Mouse (Mus musculus): ENCODE measurements around the gene Taar8a.
"Not testable (repeated sequence)": the region's sequence is repeated elsewhere in the genome, so short reads cannot be mapped to it uniquely, and the experiment has no call there.

Gene Taar8a

GRCm38 (mm10) chr10:24076200-24076599, at the start of gene Taar8a:
TSS of gene Taar8a (plus strand) at chr10:24076500.
- not testable (repeated sequence) for DNase-seq (ENCODE audit: low read depth, low spot score)

- DNase-seq (ENCODE audit: low read depth, low spot score): no peak
These were observed 49.4 kb upstream of the Taar8a start, which contains the start of gene Taar7d for GRCm38 (mm10) chr10:24026922-24027321. TSS of gene Taar7d (plus strand) at chr10:24027222.

- DNase-seq (ENCODE audit: low read depth, low spot score): no peak
These were observed 45.0 kb upstream of the Taar8a start for GRCm38 (mm10) chr10:24031347-24031746.

- no peak for DNase-seq (ENCODE audit: low read depth, low spot score)
These were observed 39.0 kb upstream of the Taar8a start, which contains the start of gene Taar7e for GRCm38 (mm10) chr10:24037314-24037713. TSS of gene Taar7e (plus strand) at chr10:24037614.

GRCm38 (mm10) chr10:24040120-24040869, 36.0 kb upstream of the Taar8a start:
- peak; percentile 33 for DNase-seq (ENCODE audit: low read depth, low spot score)

GRCm38 (mm10) chr10:24049210-24049609, 27.1 kb upstream of the Taar8a start, which contains the start of gene Taar7f:
TSS of gene Taar7f (plus strand) at chr10:24049510.
- DNase-seq (ENCODE audit: low read depth, low spot score): no peak

- no peak for DNase-seq (ENCODE audit: low read depth, low spot score)
These were observed 24.3 kb upstream of the Taar8a start for GRCm38 (mm10) chr10:24052039-24052438.

GRCm38 (mm10) chr10:24058986-24059385, 17.3 kb upstream of the Taar8a start:
- peak; percentile 15 for DNase-seq (ENCODE audit: low read depth, low spot score)

GRCm38 (mm10) chr10:24074751-24075150, 1.5 kb upstream of the Taar8a start:
- not testable (repeated sequence) for DNase-seq (ENCODE audit: low read depth, low spot score)

GRCm38 (mm10) chr10:24080166-24080565, 3.9 kb downstream of the Taar8a start:
- peak; percentile 53 for DNase-seq (ENCODE audit: low read depth, low spot score)

- DNase-seq (ENCODE audit: low read depth, low spot score): no peak
These were observed 9.6 kb downstream of the Taar8a start for GRCm38 (mm10) chr10:24085936-24086335.

GRCm38 (mm10) chr10:24086555-24086954, 10.3 kb downstream of the Taar8a start:
- no peak for DNase-seq (ENCODE audit: low read depth, low spot score)

- DNase-seq (ENCODE audit: low read depth, low spot score): no peak
These were observed 10.9 kb downstream of the Taar8a start for GRCm38 (mm10) chr10:24087168-24087567.

- DNase-seq (ENCODE audit: low read depth, low spot score): no peak
These were observed 15.9 kb downstream of the Taar8a start, which contains the start of gene Taar8b for GRCm38 (mm10) chr10:24092194-24092593. TSS of gene Taar8b (minus strand) at chr10:24092294.

GRCm38 (mm10) chr10:24097010-24097409, 20.7 kb downstream of the Taar8a start:
- not testable (repeated sequence) for DNase-seq (ENCODE audit: low read depth, low spot score)

- not testable (repeated sequence) for DNase-seq (ENCODE audit: low read depth, low spot score)
These were observed 25.5 kb downstream of the Taar8a start, which contains the start of gene Taar8c for GRCm38 (mm10) chr10:24101812-24102211. TSS of gene Taar8c (minus strand) at chr10:24101912.

- DNase-seq (ENCODE audit: low read depth, low spot score): not testable (repeated sequence)
These were observed 27.0 kb downstream of the Taar8a start for GRCm38 (mm10) chr10:24103299-24103698.

GRCm38 (mm10) chr10:24107747-24108146, 31.4 kb downstream of the Taar8a start:
- peak; percentile 37 for DNase-seq (ENCODE audit: low read depth, low spot score)

- no peak for DNase-seq (ENCODE audit: low read depth, low spot score)
These were observed 31.9 kb downstream of the Taar8a start for GRCm38 (mm10) chr10:24108236-24108635.

- not testable (repeated sequence) for DNase-seq (ENCODE audit: low read depth, low spot score)
These were observed 33.1 kb downstream of the Taar8a start, which contains the start of gene Taar9 for GRCm38 (mm10) chr10:24109434-24109833. TSS of gene Taar9 (minus strand) at chr10:24109534.

- DNase-seq (ENCODE audit: low read depth, low spot score): peak; percentile 58
These were observed 34.9 kb downstream of the Taar8a start for GRCm38 (mm10) chr10:24111116-24111778.
